Mouse (Mus musculus): Measurements from ENCODE around the gene Mapkap1. TPM values are rescaled to one million over a fixed set of nuclear protein-coding genes. Genes with fewer than 3 reads are reported as not detected.

Mapkap1 gene
- total and polyA plus RNA-seq, 3 experiments, result 39.4 to 45.8 (median 40.7) TPM

DNA sequence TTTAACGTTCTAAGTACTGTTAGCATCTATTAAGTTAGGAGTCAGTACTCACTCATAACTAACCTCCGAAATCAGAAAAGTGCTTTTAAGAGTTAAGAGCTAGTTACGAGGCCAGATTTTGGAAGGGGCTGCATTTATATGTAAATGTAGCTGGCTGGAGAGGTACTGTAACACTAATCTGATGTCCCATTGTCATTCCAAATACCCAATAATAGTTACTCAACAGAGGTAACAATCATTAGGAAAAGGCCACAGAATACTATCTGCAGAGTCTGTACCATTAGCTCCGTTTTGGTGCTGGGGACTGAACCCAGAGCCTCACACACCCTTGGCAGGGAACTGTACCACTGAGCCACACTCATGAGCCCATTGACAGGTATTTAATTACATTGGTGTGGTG is 7.0 kb upstream of the Mapkap1 start:
- H3K4me1 ChIP-seq (ENCODE audit: control insufficient read depth in 1 of 2, insufficient read depth in 2 of 2), result no peaks in the 10 kb centered on the region
- H3K9me3 ChIP-seq (replicated peaks; ENCODE audit: low read length), result no peaks in the 10 kb centered on the region
- in situ Hi-C loops (cut with MboI; ENCODE audit: low pct_ligation_motif_present, low pct_unique_long_range_greater_than_20kb, low sequenced_read_pairs), result no loop called here
- no peak overlapping the region for H3K4me2 ChIP-seq (ENCODE audit: insufficient read depth, low read depth, poor library complexity, severe bottlenecking)
- H3K27me3 ChIP-seq (replicated peaks), result no peaks in the 10 kb centered on the region
- no peaks in the 10 kb centered on the region for H3K79me2 ChIP-seq (replicated peaks; ENCODE audit: control insufficient read depth, extremely low read depth, insufficient read depth, poor library complexity, severe bottlenecking)
- H3K9ac ChIP-seq (ENCODE audit: insufficient read depth, low read depth), result no peak overlapping the region
- TF ChIP-seq JUN (IDR thresholded peaks at IDR 0.05; ENCODE audit: insufficient read depth, low read depth, low read length), result no peak
- no peak for TF ChIP-seq SMC3 (IDR thresholded peaks at IDR 0.05; ENCODE audit: low read depth, low read length)
- TF ChIP-seq PAX5 (IDR thresholded peaks at IDR 0.05; ENCODE audit: low read length), result no peak
- TF ChIP-seq RCOR1 (conservative IDR thresholded peaks at IDR 0.05; ENCODE audit: low read depth, low read length), result no peak
- no peak for TF ChIP-seq MYC (IDR thresholded peaks at IDR 0.05; ENCODE audit: low read depth, low read length)
- TF ChIP-seq ZC3H11A (IDR thresholded peaks at IDR 0.05; ENCODE audit: low read depth, low read length), result no peak
- TF ChIP-seq CTCF (conservative IDR thresholded peaks at IDR 0.05 in 1 of 2, IDR thresholded peaks at IDR 0.05 in 1 of 2; ENCODE audit: low read depth in 2 of 2, low read length in 2 of 2), result no peak
- no peak for TF ChIP-seq E2F4 (IDR thresholded peaks at IDR 0.05; ENCODE audit: insufficient replicate concordance, low read depth, low read length)
- no peak for TF ChIP-seq ELF1 (IDR thresholded peaks at IDR 0.05; ENCODE audit: low read depth, low read length)
- no peak for TF ChIP-seq MAFK (IDR thresholded peaks at IDR 0.05; ENCODE audit: insufficient replicate concordance, low read length)
- no peak for TF ChIP-seq MAZ (IDR thresholded peaks at IDR 0.05; ENCODE audit: low read depth, low read length)
- no peak for TF ChIP-seq GABPA (IDR thresholded peaks at IDR 0.05; ENCODE audit: insufficient replicate concordance, low read depth, low read length)
- no peak for TF ChIP-seq JUND (conservative IDR thresholded peaks at IDR 0.05; ENCODE audit: low read depth, low read length)
- no peak for TF ChIP-seq MAX (IDR thresholded peaks at IDR 0.05; ENCODE audit: low read length)
- H3K36me3 ChIP-seq (replicated peaks in 1 of 2; ENCODE audit: control insufficient read depth in 1 of 2, insufficient read depth in 1 of 2, low read length in 1 of 2), result no peaks in the 10 kb centered on the region
- no peak overlapping the region for H3K4me3 ChIP-seq (replicated peaks in 1 of 3; ENCODE audit: low read depth in 2 of 3, low read length in 2 of 3, poor library complexity in 1 of 3)
- dilution Hi-C loops (cut with MboI; ENCODE audit: extremely low pct_ligation_motif_present, extremely low pct_unique_long_range_greater_than_20kb, low sequenced_read_pairs), result no loop called here
- H3K27ac ChIP-seq (ENCODE audit: insufficient read depth, low read depth), result no peak overlapping the region
- DNase-seq (ENCODE audit: extremely low read depth), result no peak

DNA sequence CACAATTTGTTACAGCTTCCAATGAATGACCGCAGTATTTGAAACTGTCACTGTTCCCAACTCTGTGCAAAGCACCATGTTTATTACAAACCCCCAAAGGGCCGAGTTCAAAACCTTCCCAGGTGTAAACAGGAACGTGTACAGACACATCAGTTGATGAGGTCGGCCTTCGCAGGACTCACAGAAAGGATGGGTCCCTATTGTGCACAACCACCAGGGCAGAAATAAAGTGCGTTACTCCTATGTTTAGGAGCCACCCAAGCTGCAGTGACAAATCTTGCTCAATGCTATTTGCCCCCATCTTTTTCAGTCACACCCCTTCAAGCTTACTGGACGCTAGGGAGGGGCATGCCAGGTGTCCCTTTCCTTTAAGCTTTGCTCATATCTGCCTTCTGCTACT is 1.0 kb downstream of the Mapkap1 start:
- Histone ChIP-seq H3K9me3 (replicated peaks; ENCODE audit: low read length) (no peaks in the 10 kb centered on the region), H3K4me3 (replicated peaks in 1 of 3; ENCODE audit: low read depth in 2 of 3, low read length in 2 of 3, poor library complexity in 1 of 3) (peak overlapping the region; percentile 85 to 99 (median 89)), H3K36me3 (replicated peaks in 1 of 2; ENCODE audit: control insufficient read depth in 1 of 2, insufficient read depth in 1 of 2, low read length in 1 of 2) (peaks cover 0 to 5% of the 10 kb centered on the region in 2 experiments), H3K27ac (ENCODE audit: insufficient read depth, low read depth) (no peak overlapping the region), H3K27me3 (replicated peaks) (no peaks in the 10 kb centered on the region), H3K79me2 (replicated peaks; ENCODE audit: control insufficient read depth, extremely low read depth, insufficient read depth, poor library complexity, severe bottlenecking) (0 out of 2 replicates have a peak, but pooled peaks cover 5% of the 10 kb centered on the region), H3K4me2 (ENCODE audit: insufficient read depth, low read depth, poor library complexity, severe bottlenecking) (peak overlapping the region; percentile 69), H3K4me1 (ENCODE audit: control insufficient read depth in 1 of 2, insufficient read depth in 2 of 2) (peaks cover 8 to 33% of the 10 kb centered on the region in 2 experiments), H3K9ac (ENCODE audit: insufficient read depth, low read depth) (peak overlapping the region; percentile 74; the same call in 1 of the 2 replicates)
- no peak for DNase-seq (ENCODE audit: extremely low read depth)
- TF ChIP-seq ZMIZ1 (IDR thresholded peaks at IDR 0.05; ENCODE audit: low read depth, low read length) (no peak), RAD21 (IDR thresholded peaks at IDR 0.05; ENCODE audit: low read depth, low read length) (no peak), MYC (IDR thresholded peaks at IDR 0.05; ENCODE audit: low read depth, low read length) (no peak), BHLHE40 (IDR thresholded peaks at IDR 0.05; ENCODE audit: low read depth, low read length) (no peak), ETS1 (conservative IDR thresholded peaks at IDR 0.05; ENCODE audit: low read depth, low read length) (no peak), POLR2A (IDR thresholded peaks at IDR 0.05; ENCODE audit: low read depth, low read length) (no peak), TBP (conservative IDR thresholded peaks at IDR 0.05; ENCODE audit: low read depth, low read length) (no peak), USF2 (conservative IDR thresholded peaks at IDR 0.05; ENCODE audit: low read depth, low read length) (no peak), ELF1 (IDR thresholded peaks at IDR 0.05; ENCODE audit: low read depth, low read length) (no peak), MAFK (IDR thresholded peaks at IDR 0.05; ENCODE audit: insufficient replicate concordance, low read length) (no peak), MAX (IDR thresholded peaks at IDR 0.05; ENCODE audit: low read length) (no peak), CHD2 (IDR thresholded peaks at IDR 0.05; ENCODE audit: low read length) (no peak), SMC3 (IDR thresholded peaks at IDR 0.05; ENCODE audit: low read depth, low read length) (no peak), POLR2AphosphoS2 (IDR thresholded peaks at IDR 0.05; ENCODE audit: low read depth, low read length) (no peak), NRF1 (IDR thresholded peaks at IDR 0.05; ENCODE audit: low read depth, low read length) (no peak)
- in situ Hi-C loops (cut with MboI; ENCODE audit: low pct_ligation_motif_present, low pct_unique_long_range_greater_than_20kb, low sequenced_read_pairs) (no loop called here), dilution Hi-C loops (cut with MboI; ENCODE audit: extremely low pct_ligation_motif_present, extremely low pct_unique_long_range_greater_than_20kb, low sequenced_read_pairs) (no loop called here)

Data from CH12.LX (cell line).